Mouse (Mus musculus) hindbrain, postnatal 0 days (tissue): Measurements from ENCODE around the gene Prc1. TPM values are rescaled to one million over a fixed set of nuclear protein-coding genes. Genes with fewer than 3 reads are reported as not detected.
A peak's percentile ranks its signal among the peaks of the same experiment; 100 is the strongest.

Source experiments
- ATAC-seq: fragments of 200-750 bp; cut with Nextera tagmentation; 2 replicates; pipeline ENCODE4 v1.8.0; 2017; ENCODE audit warnings: mild to moderate bottlenecking, moderate TSS enrichment, moderate library complexity
- DNase-seq: peaks from one replicate; pipeline ENCODE4 v3.0.0-alpha.2; 2015; ENCODE audit warnings: low spot score
- H3K27ac ChIP-seq: fragments of 300-500 bp; sonication (generic); 2 replicates; pipeline ENCODE4 v1.5.1; 2014; ENCODE audit warnings: mild to moderate bottlenecking
- H3K27me3 ChIP-seq: fragments of 300-500 bp; sonication (generic); 2 replicates; pipeline ENCODE4 v1.6.1; 2014; ENCODE audit warnings: low read length, mixed read lengths; ENCODE audit not compliant: insufficient read depth
- H3K36me3 ChIP-seq: fragments of 300-500 bp; sonication (generic); 2 replicates; pipeline ENCODE4 v1.6.1; 2014; ENCODE audit warnings: low read length, mixed read lengths; ENCODE audit not compliant: insufficient read depth
- H3K4me1 ChIP-seq: fragments of 300-500 bp; sonication (generic); 2 replicates; pipeline ENCODE4 v1.6.1; 2014; ENCODE audit warnings: antibody characterized with exemption, low read length, mixed read lengths; ENCODE audit not compliant: insufficient read depth
- H3K4me2 ChIP-seq: fragments of 300-500 bp; sonication (generic); 2 replicates; pipeline ENCODE4 v1.6.1; 2014; ENCODE audit warnings: low read depth, mild to moderate bottlenecking, low read length, moderate library complexity, mixed read lengths
- H3K4me3 ChIP-seq: fragments of 300-500 bp; sonication (generic); 2 replicates; pipeline ENCODE4 v1.5.1; 2014; ENCODE audit warnings: low read length
- H3K9ac ChIP-seq: fragments of 300-500 bp; sonication (generic); replicated peaks from 2 replicates; pipeline ENCODE4 v1.6.1; 2014; ENCODE audit warnings: mild to moderate bottlenecking, low read length, moderate library complexity, mixed read lengths
- H3K9me3 ChIP-seq: fragments of 300-500 bp; sonication (generic); 2 replicates; pipeline ENCODE4 v1.6.1; 2016; ENCODE audit warnings: low read length, mixed read lengths
- CTCF ChIP-seq: IDR thresholded peaks from 2 replicates; pipeline ENCODE4 v1.5.1; 2016; ENCODE audit warnings: antibody characterized with exemption, control low read depth, low read depth
- WGBS: fragments of 180-500 bp; shearing (Covaris S2); extraction: QIAGEN DNeasy Blood & Tissue Kit; methylation state at CpG from one replicate; pipeline ENCODE4 v1.1.7; 2014; 5-methylcytosine and 5-hydroxymethylcytosine counted together
- polyA plus RNA-seq: library from polyadenylated mRNA; unstranded; fragments of >200 nt; fragmentation: Nextera tagmentation; extraction: Ambion mirVana; gene quantifications from 2 replicates; pipeline ENCODE4 v1.2.1, GENCODE M21; 2015
- total RNA-seq: library from RNA; depleted of rRNA; stranded (reverse); fragments of >200 nt; gene quantifications from 2 replicates; pipeline ENCODE4 v1.2.3, GENCODE M21; 2014; rRNA removed

Prc1 gene
- 24.6 and 30.7 TPM in 2 replicates for total RNA-seq
- polyA plus RNA-seq = 32.9 and 38.8 TPM in 2 replicates

GRCm38 (mm10) chr7:80294062-80294763 is at the start of gene Prc1:
TSS of gene Prc1 (plus strand) at chr7:80294450.
- peak; percentile 98 for DNase-seq
- Histone ChIP-seq H3K4me1 (no peaks in the 10 kb centered on the region), H3K4me2 (peak within 1 kb of the TSS; percentile 97)

GRCm38 (mm10) chr7:80244851-80245250 is 49.4 kb upstream of the Prc1 start:
- no peak for ATAC-seq
- WGBS = 94% methylated on average over 4 of the region's 4 CpGs
- Histone ChIP-seq H3K4me1 (no peaks in the 10 kb centered on the region), H3K27ac (no peak overlapping the region), H3K27me3 (no peaks in the 10 kb centered on the region), H3K9me3 (no peaks in the 10 kb centered on the region), H3K9ac (no peak overlapping the region), H3K36me3 (no peaks in the 10 kb centered on the region; the same call in 1 of the 2 replicates), H3K4me3 (no peak overlapping the region), H3K4me2 (no peak overlapping the region)
- no peak for TF ChIP-seq CTCF
- no peak for DNase-seq

More at GRCm38 (mm10) chr7:80294062-80294763, at the start of gene Prc1:
- ATAC-seq = peak; percentile 99
- peak within 1 kb of the TSS; percentile 58 for H3K9ac ChIP-seq
- peak within 1 kb of the TSS; percentile 73 for H3K4me3 ChIP-seq
- under 1% methylated on average over 52 of the region's 52 CpGs for WGBS
- peaks cover 7% of the 10 kb centered on the region; the same call in 1 of the 2 replicates for H3K36me3 ChIP-seq
- H3K9me3 ChIP-seq = no peaks in the 10 kb centered on the region
- no peaks in the 10 kb centered on the region for H3K27me3 ChIP-seq
- H3K27ac ChIP-seq = peak within 1 kb of the TSS; percentile 66; the same call in 1 of the 2 replicates
- no peak for TF ChIP-seq CTCF

GRCm38 (mm10) chr7:80246148-80246721 is 48.0 kb upstream of the Prc1 start, which contains the start of gene Ttll13:
TSS of gene Ttll13 (plus strand) at chr7:80246376.
- no peaks in the 10 kb centered on the region for H3K27me3 ChIP-seq
- peak within 1 kb of the TSS; percentile 62 for H3K9ac ChIP-seq
- peak; percentile 69 for TF ChIP-seq CTCF
- DNase-seq (peak; percentile 99), ATAC-seq (peak; percentile 99)
- H3K27ac ChIP-seq = peak within 1 kb of the TSS; percentile 83
- H3K4me3 ChIP-seq = peak within 1 kb of the TSS; percentile 56
- no peaks in the 10 kb centered on the region for H3K9me3 ChIP-seq
- WGBS = under 1% methylated on average over 43 of the region's 48 CpGs
- peak within 1 kb of the TSS; percentile 65 for H3K4me2 ChIP-seq
- H3K4me1 ChIP-seq = no peaks in the 10 kb centered on the region
- H3K36me3 ChIP-seq = no peaks in the 10 kb centered on the region

GRCm38 (mm10) chr7:80246859-80247258 is 47.4 kb upstream of the Prc1 start:
- H3K9ac ChIP-seq = peak overlapping the region; percentile 62; the same call in 1 of the 2 replicates
- DNase-seq = no peak

GRCm38 (mm10) chr7:80252437-80252836 is 41.8 kb upstream of the Prc1 start:
- H3K36me3 ChIP-seq = no peaks in the 10 kb centered on the region
- H3K27me3 ChIP-seq = 0 out of 2 replicates have a peak, but pooled peaks cover 10% of the 10 kb centered on the region
- no peak for DNase-seq
- no peak overlapping the region for H3K4me3 ChIP-seq
- TF ChIP-seq CTCF = no peak
- no peaks in the 10 kb centered on the region for H3K4me1 ChIP-seq
- no peak overlapping the region for H3K4me2 ChIP-seq
- no peak overlapping the region for H3K9ac ChIP-seq
- no peaks in the 10 kb centered on the region for H3K9me3 ChIP-seq
- H3K27ac ChIP-seq = no peak overlapping the region
- 78% methylated on average over 7 of the region's 7 CpGs for WGBS
- no peak for ATAC-seq

More at GRCm38 (mm10) chr7:80246859-80247258, 47.4 kb upstream of the Prc1 start:
- Histone ChIP-seq H3K36me3 (no peaks in the 10 kb centered on the region), H3K27me3 (no peaks in the 10 kb centered on the region), H3K27ac (peak overlapping the region; percentile 83; the same call in 1 of the 2 replicates), H3K4me3 (peak overlapping the region; percentile 56), H3K9me3 (no peaks in the 10 kb centered on the region), H3K4me2 (peak overlapping the region; percentile 65), H3K4me1 (no peaks in the 10 kb centered on the region)
- 64% methylated on average over 7 of the region's 7 CpGs for whole genome bisulfite sequencing
- no peak for TF ChIP-seq CTCF
- ATAC-seq = no peak

- no peak overlapping the region for H3K27ac ChIP-seq
- H3K4me3 ChIP-seq = no peak overlapping the region
- H3K4me1 ChIP-seq = no peaks in the 10 kb centered on the region
- H3K4me2 ChIP-seq = no peak overlapping the region
- H3K9ac ChIP-seq = no peak overlapping the region
- no peaks in the 10 kb centered on the region for H3K9me3 ChIP-seq
- no peak for TF ChIP-seq CTCF
- ATAC-seq (no peak), DNase-seq (no peak)
- 85% methylated on average over 11 of the region's 11 CpGs for WGBS
- peaks cover 13% of the 10 kb centered on the region; the same call in 1 of the 2 replicates for H3K27me3 ChIP-seq
- no peaks in the 10 kb centered on the region for H3K36me3 ChIP-seq
These were observed 41.4 kb upstream of the Prc1 start for GRCm38 (mm10) chr7:80252886-80253285.
